ENCODE assay signal across 10 mouse cellular contexts in genomic region chr11:88539637-88540478, GRCm38 (mm10).
DNase-seq lines count a peak whose midpoint lies in the region; ATAC-seq and TF ChIP-seq lines count a peak whose summit lies in the region.
"Had no signal": no experiment of that assay in that cellular context is flagged by ENCODE, and none has a peak within 500 bp of the region (broad histone marks: within the 10 kb centered on the region; RNA-seq: fewer than 3 reads in every experiment).

No protein-coding gene starts in this region.

- H3K4me2 ChIP-seq in heart, embryonic 13.5 days, result no peak overlapping the region
- no peak overlapping the region for H3K4me2 ChIP-seq in hindbrain, embryonic 11.5 days (replicated peaks; ENCODE audit: low read depth, low read length)
- no peak overlapping the region for H3K4me2 ChIP-seq in midbrain, embryonic 16.5 days (ENCODE audit: low read length)
- H3K4me2 ChIP-seq: intestine, embryonic 15.5 days had no signal

- H3K4me1 ChIP-seq in heart, embryonic 13.5 days, result peaks cover 95% of the 10 kb centered on the region
- peaks cover 7% of the 10 kb centered on the region; the same call in 1 of the 2 replicates for H3K4me1 ChIP-seq in brown adipose tissue, adult 24 weeks (ENCODE audit: control insufficient read depth, insufficient read depth, insufficient read length, low read length)
- peaks cover 31% of the 10 kb centered on the region for H3K4me1 ChIP-seq in hindbrain, embryonic 11.5 days (replicated peaks; ENCODE audit: control insufficient read depth, insufficient read depth, low read length)
- peaks cover 49% of the 10 kb centered on the region for H3K4me1 ChIP-seq in midbrain, embryonic 16.5 days (ENCODE audit: control insufficient read depth, insufficient read depth, low read length)
- 0 out of 2 replicates have a peak, but pooled peaks cover 4% of the 10 kb centered on the region for H3K4me1 ChIP-seq in thymus, adult 2 months (replicated peaks; ENCODE audit: control insufficient read depth, insufficient read depth, low read length)

- no peak for TF ChIP-seq POLR2A in thymus, adult 2 months (IDR thresholded peaks at IDR 0.05; ENCODE audit: control insufficient read depth, extremely low read depth, insufficient read depth, low read length, poor library complexity)

- DNase-seq in heart, adult 9 months (ENCODE audit: low spot score in 2 of 2), result no peak
- no peak for DNase-seq in hindbrain, embryonic 11.5 days (ENCODE audit: low spot score)
- no peak for DNase-seq in cerebellum, adult 11-12 months
- DNase-seq in thymus, adult 2 months, result no peak
- DNase-seq in right cerebral cortex, postnatal 10 days (ENCODE audit: low spot score in 2 of 2), result no peak
- DNase-seq: liver had no signal

- H3K9me3 ChIP-seq in heart, embryonic 13.5 days, result no peaks in the 10 kb centered on the region
- no peaks in the 10 kb centered on the region for H3K9me3 ChIP-seq in hindbrain, embryonic 11.5 days (ENCODE audit: control insufficient read depth, low read length)
- no peaks in the 10 kb centered on the region for H3K9me3 ChIP-seq in midbrain, embryonic 16.5 days (replicated peaks; ENCODE audit: control insufficient read depth, low read length, poor library complexity, severe bottlenecking)
- H3K9me3 ChIP-seq: intestine, embryonic 15.5 days had no signal

- peak overlapping the region; percentile 67 for H3K27ac ChIP-seq in heart, embryonic 13.5 days (replicated peaks)
- 0 out of 2 replicates have a peak overlapping the region, but pooled peaks have one; percentile 12 for H3K27ac ChIP-seq in brown adipose tissue, adult 24 weeks (replicated peaks; ENCODE audit: low read depth, low read length)
- peak overlapping the region; percentile 43 for H3K27ac ChIP-seq in hindbrain, embryonic 11.5 days (ENCODE audit: low read depth, low read length)
- H3K27ac ChIP-seq in midbrain, embryonic 16.5 days (ENCODE audit: low read length), result 0 out of 2 replicates have a peak overlapping the region, but pooled peaks have one; percentile 34
- H3K27ac ChIP-seq in thymus, adult 2 months (ENCODE audit: control insufficient read depth, insufficient read depth, low read length), result no peak overlapping the region
- H3K27ac ChIP-seq: intestine, embryonic 15.5 days had no signal

- no peaks in the 10 kb centered on the region; the same call in 1 of the 2 replicates for H3K36me3 ChIP-seq in heart, embryonic 13.5 days
- no peaks in the 10 kb centered on the region for H3K36me3 ChIP-seq in hindbrain, embryonic 11.5 days (ENCODE audit: control insufficient read depth, insufficient read depth, low read length)
- no peaks in the 10 kb centered on the region for H3K36me3 ChIP-seq in midbrain, embryonic 16.5 days (ENCODE audit: control insufficient read depth, insufficient read depth, low read length)
- no peaks in the 10 kb centered on the region for H3K36me3 ChIP-seq in thymus, adult 2 months (ENCODE audit: control insufficient read depth, insufficient read depth, low read length)
- H3K36me3 ChIP-seq: intestine, embryonic 15.5 days had no signal

- 56% methylated on average over 8 of the region's 8 CpGs for WGBS in heart, embryonic 13.5 days
- WGBS in hindbrain, embryonic 11.5 days, result 53% methylated on average over 8 of the region's 8 CpGs
- WGBS in midbrain, embryonic 16.5 days, result 47% methylated on average over 8 of the region's 8 CpGs
- 92% methylated on average over 8 of the region's 8 CpGs for WGBS in thymus, adult 2 months

- ATAC-seq in heart, embryonic 13.5 days (ENCODE audit: extremely low read depth, insufficient number of reproducible peaks, low FRiP score, low TSS enrichment), result no peak
- no peak for ATAC-seq in hindbrain, embryonic 11.5 days (ENCODE audit: low FRiP score)
- no peak for ATAC-seq in midbrain, embryonic 16.5 days
- ATAC-seq: intestine, embryonic 15.5 days had no signal

- H3K4me3 ChIP-seq in heart, embryonic 13.5 days, result no peak overlapping the region
- H3K4me3 ChIP-seq in brown adipose tissue, adult 24 weeks (ENCODE audit: insufficient read depth, low read depth, low read length), result no peak overlapping the region
- no peak overlapping the region for H3K4me3 ChIP-seq in hindbrain, embryonic 11.5 days (ENCODE audit: low read depth, low read length)
- no peak overlapping the region for H3K4me3 ChIP-seq in midbrain, embryonic 16.5 days (ENCODE audit: low read depth, low read length)
- no peak overlapping the region for H3K4me3 ChIP-seq in thymus, adult 2 months (ENCODE audit: control insufficient read depth, insufficient read depth, low read length)
- H3K4me3 ChIP-seq: intestine, embryonic 15.5 days had no signal

- no peak for TF ChIP-seq CTCF in thymus, adult 2 months (IDR thresholded peaks at IDR 0.05; ENCODE audit: borderline replicate concordance, control insufficient read depth, extremely low read depth, insufficient read depth, low read length, poor library complexity)

- no peaks in the 10 kb centered on the region for H3K27me3 ChIP-seq in heart, embryonic 13.5 days (replicated peaks)
- H3K27me3 ChIP-seq in hindbrain, embryonic 11.5 days (ENCODE audit: control insufficient read depth, insufficient read depth, low read length), result no peaks in the 10 kb centered on the region
- no peaks in the 10 kb centered on the region for H3K27me3 ChIP-seq in midbrain, embryonic 16.5 days (ENCODE audit: control insufficient read depth, insufficient read depth, low read depth, low read length)
- H3K27me3 ChIP-seq in thymus, adult 2 months (ENCODE audit: control insufficient read depth, insufficient read depth, low read length), result no peaks in the 10 kb centered on the region
- H3K27me3 ChIP-seq: intestine, embryonic 15.5 days had no signal

- H3K9ac ChIP-seq in heart, embryonic 13.5 days, result no peak overlapping the region; the same call in 1 of the 2 replicates
- no peak overlapping the region; the same call in 1 of the 2 replicates for H3K9ac ChIP-seq in hindbrain, embryonic 11.5 days (ENCODE audit: low read depth, low read length)
- H3K9ac ChIP-seq in midbrain, embryonic 16.5 days (ENCODE audit: low read depth, low read length), result no peak overlapping the region
- H3K9ac ChIP-seq: intestine, embryonic 15.5 days had no signal
